Comparison of ENCODE assay signal across 8 mouse cellular contexts in genomic region chr1:169531702-169532535, GRCm38 (mm10). TPM values are rescaled to one million over a fixed set of nuclear protein-coding genes. Genes with fewer than 3 reads are reported as not detected.
DNase-seq lines count a peak whose midpoint lies in the region; ATAC-seq and TF ChIP-seq lines count a peak whose summit lies in the region.

No protein-coding gene starts in this region.

- ATAC-seq in heart, embryonic 15.5 days (replicated peaks; ENCODE audit: insufficient number of reproducible peaks, insufficient read depth, low FRiP score, low read depth), result no peak
- peak; percentile 61 for ATAC-seq in liver, embryonic 12.5 days
- peak; percentile 41 for ATAC-seq in neural tube, embryonic 12.5 days (ENCODE audit: low FRiP score, low read depth)

- peak; percentile 71 for DNase-seq in MEL (ENCODE audit: low read depth, low spot score)
- peak; percentile 84 for DNase-seq in kidney, postnatal 14 days
- peak; percentile 58 for DNase-seq in thymus, postnatal 25 days

- peaks cover 13% of the 10 kb centered on the region for H3K79me2 ChIP-seq in MEL (ENCODE audit: control insufficient read depth, insufficient read depth, low read length, poor library complexity)

- peak overlapping the region; percentile 78 for H3K4me2 ChIP-seq in heart, embryonic 15.5 days
- peak overlapping the region; percentile 77 for H3K4me2 ChIP-seq in liver, embryonic 12.5 days
- H3K4me2 ChIP-seq in neural tube, embryonic 12.5 days (replicated peaks), result peak overlapping the region; percentile 58

- TF ChIP-seq RAD21 in MEL (IDR thresholded peaks at IDR 0.05; ENCODE audit: low read depth, low read length), result peak; percentile 90

- H3K27me3 ChIP-seq in MEL (ENCODE audit: control insufficient read depth in 1 of 2, insufficient read depth in 2 of 2, low read length in 2 of 2), result no peaks in the 10 kb centered on the region
- no peaks in the 10 kb centered on the region for H3K27me3 ChIP-seq in erythroblast, embryonic 14.5 days (ENCODE audit: control insufficient read depth)
- no peaks in the 10 kb centered on the region for H3K27me3 ChIP-seq in heart, embryonic 15.5 days
- no peaks in the 10 kb centered on the region for H3K27me3 ChIP-seq in liver, embryonic 12.5 days (replicated peaks)
- H3K27me3 ChIP-seq in neural tube, embryonic 12.5 days (replicated peaks), result no peaks in the 10 kb centered on the region

- TF ChIP-seq CTCF in MEL (IDR thresholded peaks at IDR 0.05 in 2 of 3, conservative IDR thresholded peaks at IDR 0.05 in 1 of 3; ENCODE audit: control insufficient read depth in 1 of 3, insufficient read depth in 1 of 3, low read depth in 2 of 3, low read length in 3 of 3, poor library complexity in 1 of 3, severe bottlenecking in 1 of 3), result peak in 2 of 3 experiments; percentile 36 to 84; a peak in 3 of 6 replicates

- no peaks in the 10 kb centered on the region for H3K9me3 ChIP-seq in MEL (replicated peaks; ENCODE audit: insufficient read depth, low read length)
- H3K9me3 ChIP-seq in erythroblast, embryonic 14.5 days (ENCODE audit: control insufficient read depth, low read length), result no peaks in the 10 kb centered on the region
- no peaks in the 10 kb centered on the region for H3K9me3 ChIP-seq in heart, embryonic 15.5 days (replicated peaks)
- H3K9me3 ChIP-seq in liver, embryonic 12.5 days (replicated peaks), result no peaks in the 10 kb centered on the region
- H3K9me3 ChIP-seq in neural tube, embryonic 12.5 days, result no peaks in the 10 kb centered on the region

- TF ChIP-seq EP300 in MEL (IDR thresholded peaks at IDR 0.05; ENCODE audit: low read depth in 1 of 2, low read length in 2 of 2), result no peak

- H3K4me1 ChIP-seq in MEL (ENCODE audit: control insufficient read depth in 1 of 2, insufficient read depth in 2 of 2, low read length in 2 of 2), result no peaks in the 10 kb centered on the region
- H3K4me1 ChIP-seq in brown adipose tissue, adult 24 weeks (ENCODE audit: control insufficient read depth, insufficient read depth, insufficient read length, low read length), result no peaks in the 10 kb centered on the region
- peaks cover 21% of the 10 kb centered on the region for H3K4me1 ChIP-seq in erythroblast, embryonic 14.5 days (ENCODE audit: control insufficient read depth)
- peaks cover 14% of the 10 kb centered on the region for H3K4me1 ChIP-seq in heart, embryonic 15.5 days (replicated peaks)
- H3K4me1 ChIP-seq in liver, embryonic 12.5 days, result peaks cover 14% of the 10 kb centered on the region
- peaks cover 9% of the 10 kb centered on the region; the same call in 1 of the 2 replicates for H3K4me1 ChIP-seq in neural tube, embryonic 12.5 days

- TF ChIP-seq POLR2A in MEL (IDR thresholded peaks at IDR 0.05; ENCODE audit: control insufficient read depth in 1 of 2, insufficient read depth in 1 of 2, low read depth in 1 of 2, low read length in 2 of 2, poor library complexity in 1 of 2), result no peak; a peak in 1 of 4 replicates

- 6% methylated on average over 11 of the region's 11 CpGs for WGBS in heart, embryonic 15.5 days
- 16% methylated on average over 11 of the region's 11 CpGs for WGBS in liver, embryonic 12.5 days (ENCODE audit: insufficient replicate concordance)
- 14% methylated on average over 11 of the region's 11 CpGs for WGBS in neural tube, embryonic 12.5 days

- peak overlapping the region; percentile 51 to 66 for H3K4me3 ChIP-seq in MEL (ENCODE audit: control insufficient read depth in 1 of 2, insufficient read depth in 1 of 2, low read depth in 2 of 2, low read length in 2 of 2)
- peak overlapping the region; percentile 64 for H3K4me3 ChIP-seq in brown adipose tissue, adult 24 weeks (ENCODE audit: insufficient read depth, low read depth, low read length)
- H3K4me3 ChIP-seq in erythroblast, embryonic 14.5 days (replicated peaks), result peak overlapping the region; percentile 92
- peak overlapping the region; percentile 77 for H3K4me3 ChIP-seq in heart, embryonic 15.5 days
- peak overlapping the region; percentile 81 for H3K4me3 ChIP-seq in liver, embryonic 12.5 days
- peak overlapping the region; percentile 48 for H3K4me3 ChIP-seq in neural tube, embryonic 12.5 days

- H3K27ac ChIP-seq in MEL (ENCODE audit: control insufficient read depth, low read depth, low read length), result peak overlapping the region; percentile 62
- peak overlapping the region; percentile 67; the same call in 1 of the 2 replicates for H3K27ac ChIP-seq in brown adipose tissue, adult 24 weeks (replicated peaks; ENCODE audit: low read depth, low read length)
- peak overlapping the region; percentile 85 for H3K27ac ChIP-seq in heart, embryonic 15.5 days
- H3K27ac ChIP-seq in liver, embryonic 12.5 days, result peak overlapping the region; percentile 90
- H3K27ac ChIP-seq in neural tube, embryonic 12.5 days, result no peak overlapping the region

- peaks cover 0 to 4% of the 10 kb centered on the region in 2 experiments for H3K36me3 ChIP-seq in MEL (ENCODE audit: control insufficient read depth in 1 of 2, insufficient read depth in 2 of 2, low read length in 2 of 2)
- peaks cover 27% of the 10 kb centered on the region for H3K36me3 ChIP-seq in erythroblast, embryonic 14.5 days (ENCODE audit: control insufficient read depth)
- H3K36me3 ChIP-seq in heart, embryonic 15.5 days, result peaks cover 12% of the 10 kb centered on the region; the same call in 1 of the 2 replicates
- H3K36me3 ChIP-seq in liver, embryonic 12.5 days, result peaks cover 21% of the 10 kb centered on the region
- H3K36me3 ChIP-seq in neural tube, embryonic 12.5 days, result no peaks in the 10 kb centered on the region; the same call in 1 of the 2 replicates

- H3K9ac ChIP-seq in MEL (ENCODE audit: control insufficient read depth, low read depth, low read length, poor library complexity, severe bottlenecking), result peak overlapping the region; percentile 67
- peak overlapping the region; percentile 52 for H3K9ac ChIP-seq in heart, embryonic 15.5 days
- peak overlapping the region; percentile 57 for H3K9ac ChIP-seq in liver, embryonic 12.5 days
- H3K9ac ChIP-seq in neural tube, embryonic 12.5 days, result peak overlapping the region; percentile 35; the same call in 1 of the 2 replicates

TF ChIP-seq in MEL, 35 proteins besides CTCF, POLR2A, EP300 and RAD21:
- TF ChIP-seq TAL1 (IDR thresholded peaks at IDR 0.05; ENCODE audit: low read length) (no peak), KAT2A (conservative IDR thresholded peaks at IDR 0.05; ENCODE audit: low read depth, low read length) (no peak), ETS1 (IDR thresholded peaks at IDR 0.05; ENCODE audit: low read depth, low read length) (no peak), POLR2AphosphoS2 (IDR thresholded peaks at IDR 0.05; ENCODE audit: low read length) (no peak), TBP (IDR thresholded peaks at IDR 0.05; ENCODE audit: low read depth, low read length) (no peak), BHLHE40 (IDR thresholded peaks at IDR 0.05; ENCODE audit: borderline replicate concordance, low read depth, low read length) (no peak), SMC3 (IDR thresholded peaks at IDR 0.05; ENCODE audit: low read depth, low read length) (peak; percentile 75), NELFE (IDR thresholded peaks at IDR 0.05; ENCODE audit: low read depth, low read length) (no peak), USF1 (IDR thresholded peaks at IDR 0.05; ENCODE audit: low read depth, low read length) (no peak), MYC (IDR thresholded peaks at IDR 0.05; ENCODE audit: low read depth, low read length) (0 out of 2 replicates have a peak, but pooled peaks have one; percentile 56), ZC3H11A (IDR thresholded peaks at IDR 0.05; ENCODE audit: low read depth, low read length) (peak; percentile 65), MAX (IDR thresholded peaks at IDR 0.05; ENCODE audit: low read length) (no peak), ELF1 (IDR thresholded peaks at IDR 0.05; ENCODE audit: low read depth, low read length) (peak; percentile 21; the same call in 1 of the 2 replicates), MAZ (IDR thresholded peaks at IDR 0.05; ENCODE audit: low read depth, low read length) (no peak), GATA1 (IDR thresholded peaks at IDR 0.05; ENCODE audit: low read depth, low read length) (peak; percentile 2; the same call in 1 of the 2 replicates), USF2 (IDR thresholded peaks at IDR 0.05; ENCODE audit: borderline replicate concordance in 1 of 2, insufficient read depth in 1 of 2, low read depth in 1 of 2, low read length in 2 of 2) (no peak), HCFC1 (IDR thresholded peaks at IDR 0.05; ENCODE audit: low read depth, low read length) (peak; percentile 43; the same call in 1 of the 2 replicates), MXI1 (IDR thresholded peaks at IDR 0.05; ENCODE audit: low read depth, low read length) (0 out of 2 replicates have a peak, but pooled peaks have one; percentile 20)

RNA-seq across cellular contexts. Expression of gene Nuf2, which starts 0.7 kb away (rescaled TPM):
- total RNA-seq in MEL (2012; rRNA removed), result 34.7 and 37.3 TPM in 2 replicates
- 10 to 100 TPM; 44.4 to 99.2 TPM for polyA plus RNA-seq in MEL (2012; ENCODE audit: insufficient read depth in 1 of 2, insufficient read length in 2 of 2, low read depth in 1 of 2, low replicate concordance in 2 of 2, missing spikeins in 1 of 2)
- not detected in 2 replicates for polyA plus RNA-seq in brown adipose tissue, adult 24 weeks (2012; ENCODE audit: insufficient read depth, insufficient read length, missing spikeins)
- 0.46 and 0.66 TPM in 2 replicates for polyA plus RNA-seq in erythroblast, embryonic 14.5 days (2012)
- 41.6 and 44.1 TPM in 2 replicates for polyA plus RNA-seq in heart, embryonic 15.5 days (2015; fragmentation: Nextera tagmentation; extraction: Ambion mirVana)
- 52.4 and 55.0 TPM in 2 replicates for polyA plus RNA-seq in liver, embryonic 12.5 days (2016; fragmentation: Nextera tagmentation; extraction: Ambion mirVana)
- 45.5 and 47.8 TPM in 2 replicates for polyA plus RNA-seq in neural tube, embryonic 12.5 days (2016; fragmentation: Nextera tagmentation; extraction: Ambion mirVana)

Comparison
In these comparisons a context has a peak if more than half of its experiments do, and no peak if none do; other contexts are left out.
1. RNA of gene Nuf2, which starts 0.7 kb away (polyA plus RNA-seq): 44.4 to 99.2 TPM in MEL, 52.4 to 55.0 TPM in liver, embryonic 12.5 days, 45.5 to 47.8 TPM in neural tube, embryonic 12.5 days and 41.6 to 44.1 TPM in heart, embryonic 15.5 days; 0.46 to 0.66 TPM in erythroblast, embryonic 14.5 days and not detected in brown adipose tissue, adult 24 weeks; every median in the first group is over 10 times any median in the second.
2. Peak in every context shown above with its lines, with median percentiles within 50 percentile points of each other: DNase-seq, H3K4me3 ChIP-seq, H3K9ac ChIP-seq and H3K4me2 ChIP-seq.